Mouse (Mus musculus) lung, embryonic 16.5 days (tissue): ENCODE data around the gene Zcwpw1. TPM values are rescaled to one million over a fixed set of nuclear protein-coding genes. Genes with fewer than 3 reads are reported as not detected.

Experiments used
- ATAC-seq: fragments of 200-750 bp; cut with Nextera tagmentation; 2 replicates; pipeline ENCODE4 v1.8.0; 2017; ENCODE audit warnings: low read depth, mild to moderate bottlenecking, moderate library complexity
- H3K27ac ChIP-seq: fragments of 300-500 bp; sonication (generic); 2 replicates; pipeline ENCODE4 v1.5.1; 2014; ENCODE audit warnings: mild to moderate bottlenecking, control low read depth, low read length
- H3K27me3 ChIP-seq: fragments of 300-500 bp; sonication (generic); 2 replicates; pipeline ENCODE4 v1.6.1; 2014; ENCODE audit warnings: low read depth, low read length, mixed read lengths; ENCODE audit not compliant: control insufficient read depth, insufficient read depth
- H3K36me3 ChIP-seq: fragments of 300-500 bp; sonication (generic); 2 replicates; pipeline ENCODE4 v1.6.1; 2014; ENCODE audit warnings: low read length; ENCODE audit not compliant: control insufficient read depth, insufficient read depth
- H3K4me1 ChIP-seq: fragments of 300-500 bp; sonication (generic); replicated peaks from 2 replicates; pipeline ENCODE4 v1.6.1; 2014; ENCODE audit warnings: low read length, mixed read lengths; ENCODE audit not compliant: control insufficient read depth, insufficient read depth
- H3K4me2 ChIP-seq: fragments of 300-500 bp; sonication (generic); 2 replicates; pipeline ENCODE4 v1.6.1; 2014; ENCODE audit warnings: low read depth, low read length, control low read depth
- H3K4me3 ChIP-seq: fragments of 300-500 bp; sonication (generic); 2 replicates; pipeline ENCODE4 v1.5.1; 2014; ENCODE audit warnings: mild to moderate bottlenecking, low read length, control low read depth
- H3K9ac ChIP-seq: fragments of 300-500 bp; sonication (generic); 2 replicates; pipeline ENCODE4 v1.6.1; 2014; ENCODE audit warnings: low read length, control low read depth
- H3K9me3 ChIP-seq: fragments of 300-500 bp; sonication (generic); 2 replicates; pipeline ENCODE4 v1.6.1; 2016; ENCODE audit warnings: low read length; ENCODE audit not compliant: control insufficient read depth
- WGBS: fragments of 180-500 bp; shearing (Covaris S2); extraction: QIAGEN DNeasy Blood & Tissue Kit; methylation state at CpG from one replicate; pipeline ENCODE4 v1.1.7; 2014; 5-methylcytosine and 5-hydroxymethylcytosine counted together
- polyA plus RNA-seq: library from polyadenylated mRNA; unstranded; fragments of >200 nt; fragmentation: Nextera tagmentation; extraction: Ambion mirVana; gene quantifications from 2 replicates; pipeline ENCODE4 v1.2.1, GENCODE M21; 2015

Gene Zcwpw1
- polyA plus RNA-seq, 1 experiment from 2014 or later, result 24.3 TPM

GRCm38 (mm10) chr5:137788946-137789531 is 1.4 kb downstream of the Zcwpw1 start:
- 92% methylated on average over 2 of the region's 2 CpGs for WGBS
- H3K9me3 ChIP-seq, result no peaks in the 10 kb centered on the region
- H3K4me3 ChIP-seq, result no peak overlapping the region
- H3K9ac ChIP-seq, result no peak overlapping the region
- no peaks in the 10 kb centered on the region for H3K27me3 ChIP-seq
- peaks cover 16% of the 10 kb centered on the region for H3K4me1 ChIP-seq
- H3K4me2 ChIP-seq, result no peak overlapping the region
- ATAC-seq, result no peak
- H3K27ac ChIP-seq, result no peak overlapping the region
- H3K36me3 ChIP-seq, result no peaks in the 10 kb centered on the region; the same call in 1 of the 2 replicates

GRCm38 (mm10) chr5:137791553-137791952 is 4.0 kb downstream of the Zcwpw1 start:
- ATAC-seq, result no peak
- no peak overlapping the region for H3K4me2 ChIP-seq

GRCm38 (mm10) chr5:137796606-137797005 is 9.0 kb downstream of the Zcwpw1 start:
- no peak for ATAC-seq
- Histone ChIP-seq H3K9me3 (no peaks in the 10 kb centered on the region), H3K9ac (no peak overlapping the region), H3K36me3 (no peaks in the 10 kb centered on the region), H3K27ac (no peak overlapping the region), H3K27me3 (no peaks in the 10 kb centered on the region), H3K4me2 (no peak overlapping the region), H3K4me3 (no peak overlapping the region), H3K4me1 (no peaks in the 10 kb centered on the region)
- WGBS, result 73% methylated on average over 3 of the region's 3 CpGs

More at GRCm38 (mm10) chr5:137791553-137791952, 4.0 kb downstream of the Zcwpw1 start:
- Histone ChIP-seq H3K4me1 (peaks cover 4% of the 10 kb centered on the region), H3K27me3 (no peaks in the 10 kb centered on the region), H3K4me3 (no peak overlapping the region), H3K9ac (no peak overlapping the region), H3K36me3 (no peaks in the 10 kb centered on the region), H3K27ac (no peak overlapping the region), H3K9me3 (no peaks in the 10 kb centered on the region)

- no peak overlapping the region for H3K4me3 ChIP-seq
- no peak overlapping the region for H3K4me2 ChIP-seq
- no peaks in the 10 kb centered on the region for H3K36me3 ChIP-seq
- H3K27me3 ChIP-seq, result no peaks in the 10 kb centered on the region
- no peaks in the 10 kb centered on the region for H3K9me3 ChIP-seq
- no peak overlapping the region for H3K9ac ChIP-seq
- no peaks in the 10 kb centered on the region for H3K4me1 ChIP-seq
- ATAC-seq, result no peak
- WGBS, result 78% methylated on average over 3 of the region's 3 CpGs
- no peak overlapping the region for H3K27ac ChIP-seq
These were observed 13.3 kb downstream of the Zcwpw1 start for GRCm38 (mm10) chr5:137800917-137801316.

GRCm38 (mm10) chr5:137806158-137806557 is 18.6 kb downstream of the Zcwpw1 start:
- WGBS, result 46% methylated on average over 1 of the region's 1 CpGs

GRCm38 (mm10) chr5:137808316-137808715 is 20.7 kb downstream of the Zcwpw1 start:
- no peak overlapping the region for H3K4me2 ChIP-seq
- H3K4me3 ChIP-seq, result no peak overlapping the region
- no peaks in the 10 kb centered on the region for H3K9me3 ChIP-seq
- no peak overlapping the region for H3K9ac ChIP-seq
- no peaks in the 10 kb centered on the region for H3K36me3 ChIP-seq
- no peaks in the 10 kb centered on the region for H3K27me3 ChIP-seq
- no peak overlapping the region for H3K27ac ChIP-seq
- 81% methylated on average over 5 of the region's 5 CpGs for WGBS
- H3K4me1 ChIP-seq, result no peaks in the 10 kb centered on the region
- no peak for ATAC-seq

More at GRCm38 (mm10) chr5:137806158-137806557, 18.6 kb downstream of the Zcwpw1 start:
- Histone ChIP-seq H3K9me3 (no peaks in the 10 kb centered on the region), H3K27me3 (no peaks in the 10 kb centered on the region), H3K9ac (no peak overlapping the region), H3K4me1 (no peaks in the 10 kb centered on the region), H3K4me2 (no peak overlapping the region), H3K27ac (no peak overlapping the region), H3K36me3 (no peaks in the 10 kb centered on the region), H3K4me3 (no peak overlapping the region)
- peak; percentile 59 for ATAC-seq

GRCm38 (mm10) chr5:137817466-137818222 is 30.0 kb downstream of the Zcwpw1 start:
- no peak overlapping the region for H3K4me3 ChIP-seq
- H3K4me1 ChIP-seq, result no peaks in the 10 kb centered on the region
- no peak overlapping the region for H3K9ac ChIP-seq
- no peaks in the 10 kb centered on the region for H3K9me3 ChIP-seq
- 55% methylated on average over 4 of the region's 4 CpGs for WGBS
- no peak for ATAC-seq
- H3K4me2 ChIP-seq, result no peak overlapping the region
- no peaks in the 10 kb centered on the region; the same call in 1 of the 2 replicates for H3K36me3 ChIP-seq
- H3K27me3 ChIP-seq, result no peaks in the 10 kb centered on the region
- no peak overlapping the region for H3K27ac ChIP-seq

- H3K36me3 ChIP-seq, result no peaks in the 10 kb centered on the region
- no peak overlapping the region for H3K9ac ChIP-seq
- H3K4me1 ChIP-seq, result no peaks in the 10 kb centered on the region
- H3K4me3 ChIP-seq, result no peak overlapping the region
- WGBS, result 65% methylated on average over 4 of the region's 4 CpGs
- H3K9me3 ChIP-seq, result no peaks in the 10 kb centered on the region
- H3K4me2 ChIP-seq, result no peak overlapping the region
- H3K27me3 ChIP-seq, result no peaks in the 10 kb centered on the region
- ATAC-seq, result no peak
- H3K27ac ChIP-seq, result no peak overlapping the region
These were observed 34.5 kb downstream of the Zcwpw1 start for GRCm38 (mm10) chr5:137822126-137822525.

- WGBS, result 91% methylated on average over 1 of the region's 1 CpGs
- ATAC-seq, result no peak
- no peaks in the 10 kb centered on the region for H3K36me3 ChIP-seq
- H3K4me2 ChIP-seq, result no peak overlapping the region
- no peak overlapping the region for H3K27ac ChIP-seq
- H3K9ac ChIP-seq, result no peak overlapping the region
- no peaks in the 10 kb centered on the region for H3K27me3 ChIP-seq
- no peak overlapping the region for H3K4me3 ChIP-seq
- no peaks in the 10 kb centered on the region for H3K4me1 ChIP-seq
- H3K9me3 ChIP-seq, result no peaks in the 10 kb centered on the region
These were observed 35.0 kb downstream of the Zcwpw1 start for GRCm38 (mm10) chr5:137822602-137823001.
